Mouse (Mus musculus) CD4-positive, CD25-positive, alpha-beta regulatory T cell, adult 4 months (primary cell): ENCODE data around the gene Psme2. TPM values are rescaled to one million over a fixed set of nuclear protein-coding genes. Genes with fewer than 3 reads are reported as not detected.

Source experiments
- ATAC-seq: one replicate; pipeline ENCODE4 v1.8.0; 2017
- polyA plus RNA-seq, 2 experiments: library from polyadenylated mRNA; unstranded; fragments of 100-300 nt; shearing (Covaris generic); gene quantifications; one replicate each; pipeline ENCODE4 v1.2.1; 2017

The Psme2 gene
- polyA plus RNA-seq, 2 experiments from 2014 or later: 853 to 877 TPM

DNA sequence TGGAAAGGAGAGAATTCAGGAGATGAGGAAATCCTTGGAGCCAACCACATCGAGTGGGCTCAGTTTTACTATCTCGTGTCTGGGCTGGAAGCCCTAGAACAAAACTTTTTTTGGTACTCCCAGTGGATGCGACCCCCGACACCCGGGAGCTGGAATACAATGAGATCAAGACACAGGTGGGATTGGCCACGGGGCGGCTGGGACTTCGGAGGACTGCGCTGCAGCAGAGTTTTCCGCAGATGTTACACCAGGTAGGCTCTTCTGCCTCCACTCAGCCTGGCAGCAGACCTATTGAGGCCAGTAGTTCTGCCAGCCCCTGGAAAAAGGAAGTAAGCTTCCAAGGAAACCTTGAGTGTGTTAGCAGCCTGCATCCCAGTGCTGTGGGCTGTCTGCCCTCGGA is 27.7 kb downstream of the Psme2 start:
- ATAC-seq: no peak

DNA sequence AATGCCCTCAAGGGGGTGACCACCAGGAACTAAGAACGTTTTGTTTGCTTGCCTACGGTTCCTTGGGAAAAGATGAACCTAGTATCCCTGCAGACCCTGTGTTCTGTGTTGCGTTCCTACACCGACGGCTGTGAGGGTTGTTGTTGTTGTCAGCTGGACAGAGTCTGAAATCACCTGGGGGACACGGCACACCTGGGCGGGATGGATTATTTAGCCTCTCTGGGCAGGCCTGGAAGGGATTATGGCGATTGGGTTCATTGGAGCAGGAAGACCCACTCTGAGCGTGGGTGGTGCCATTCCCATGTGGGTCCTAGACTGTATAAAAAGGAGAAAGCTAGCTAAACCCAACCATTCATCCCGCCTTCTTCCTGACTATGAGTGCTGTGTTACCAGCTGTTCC is 29.1 kb downstream of the Psme2 start:
- ATAC-seq: no peak

DNA sequence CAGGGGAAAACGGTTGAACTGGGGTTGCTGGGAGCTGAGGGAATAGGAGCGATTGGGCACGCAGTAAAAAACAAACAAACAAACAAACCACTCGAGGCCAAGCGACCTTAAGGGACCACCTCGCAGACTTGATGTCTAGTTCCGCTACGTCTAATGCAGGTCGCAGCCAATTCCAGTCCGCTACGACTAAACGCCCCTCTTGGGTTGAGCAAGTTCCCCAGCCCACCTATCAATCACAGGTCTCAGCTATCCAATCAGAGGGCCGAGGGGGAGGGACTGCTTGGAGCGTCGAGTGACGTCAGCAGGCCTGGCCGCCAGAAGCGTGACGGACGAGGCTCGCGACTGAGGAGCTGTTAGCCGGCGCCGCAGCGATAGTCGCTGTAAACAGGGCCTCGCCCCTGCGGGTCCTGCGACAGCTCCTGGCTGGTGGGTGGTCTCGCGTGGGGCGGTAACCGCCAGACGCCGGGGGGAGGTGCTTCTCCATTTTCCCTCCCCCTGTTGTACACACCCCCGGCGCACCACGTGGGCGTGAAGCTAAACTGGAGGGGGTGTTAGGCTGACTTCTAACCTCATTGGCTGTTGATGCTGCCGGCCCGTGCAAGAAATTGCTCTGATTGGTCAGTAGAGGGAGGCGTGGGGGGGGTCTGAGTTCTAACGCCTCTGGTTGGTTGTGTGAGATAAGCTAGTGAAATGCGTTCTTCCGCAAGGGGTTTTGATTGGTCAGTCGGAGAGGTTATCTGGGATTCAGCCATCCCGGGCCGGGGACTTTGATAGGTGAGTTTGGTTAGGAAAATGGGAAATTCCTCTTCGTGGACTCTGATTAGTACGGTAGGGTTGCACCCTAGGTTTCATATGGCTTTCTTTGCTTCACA is 30.5 kb downstream of the Psme2 start, which contains the start of gene A730061H03Rik:
Gene A730061H03Rik, minus strand, starts transcription at position 205 of the 872 bp plus-strand sequence.
- peak; percentile 86 for ATAC-seq

DNA sequence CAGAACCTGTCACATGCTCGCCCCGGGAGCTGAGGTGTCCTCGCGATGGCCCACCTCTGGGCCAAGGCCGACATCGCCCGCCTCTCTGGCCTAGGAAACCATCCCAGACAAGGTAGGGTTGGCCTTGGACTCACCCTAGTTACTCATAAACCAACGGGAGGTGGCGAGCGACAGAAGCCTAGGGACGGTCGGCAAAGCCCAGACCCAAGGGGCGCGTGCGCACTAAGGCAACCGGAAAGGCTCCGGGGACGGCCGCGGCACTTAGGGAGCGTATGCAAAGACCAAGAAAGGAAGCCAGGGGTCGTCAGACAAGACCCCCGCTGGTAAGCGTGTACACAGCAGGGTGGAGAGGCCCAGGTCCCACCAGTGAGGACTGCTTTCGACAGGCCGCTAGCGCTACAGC is 31.1 kb downstream of the Psme2 start, which contains the start of gene Dcaf11:
Gene Dcaf11, plus strand, starts transcription at position 208 of the 403 bp plus-strand sequence.
- peak; percentile 37 for ATAC-seq

DNA sequence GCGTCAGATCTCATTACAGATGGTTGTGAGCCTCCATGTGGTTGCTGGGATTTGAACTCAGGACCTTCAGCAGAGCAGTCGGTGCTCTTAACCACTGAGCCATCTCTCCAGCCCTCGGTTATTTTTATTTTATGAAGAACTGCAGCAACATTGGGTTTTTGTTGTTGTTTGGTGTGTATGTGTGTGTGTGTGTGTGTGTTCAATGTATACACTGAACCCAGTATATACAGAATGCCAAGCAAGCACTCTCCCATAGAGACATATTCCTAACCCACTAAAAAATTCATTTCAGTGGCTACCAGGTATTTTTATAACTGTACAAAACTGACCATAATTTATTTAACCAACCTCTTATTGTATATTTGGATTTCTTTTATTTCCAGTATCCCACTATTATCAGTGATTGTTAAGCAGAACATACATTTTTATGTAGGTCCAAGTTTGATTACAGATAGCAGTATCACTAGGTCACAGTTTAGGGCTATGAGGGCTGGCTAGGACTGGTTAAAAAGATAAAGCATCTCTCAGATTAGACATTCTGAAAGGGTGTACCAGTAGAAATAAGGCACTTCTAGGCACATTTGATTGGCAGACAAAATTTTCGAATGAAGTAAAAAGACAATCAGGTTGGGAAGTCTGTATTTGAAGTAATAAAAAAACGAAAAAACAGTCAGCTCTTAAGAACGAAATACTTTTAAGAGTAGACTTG is 32.0 kb downstream of the Psme2 start:
- no peak for ATAC-seq

DNA sequence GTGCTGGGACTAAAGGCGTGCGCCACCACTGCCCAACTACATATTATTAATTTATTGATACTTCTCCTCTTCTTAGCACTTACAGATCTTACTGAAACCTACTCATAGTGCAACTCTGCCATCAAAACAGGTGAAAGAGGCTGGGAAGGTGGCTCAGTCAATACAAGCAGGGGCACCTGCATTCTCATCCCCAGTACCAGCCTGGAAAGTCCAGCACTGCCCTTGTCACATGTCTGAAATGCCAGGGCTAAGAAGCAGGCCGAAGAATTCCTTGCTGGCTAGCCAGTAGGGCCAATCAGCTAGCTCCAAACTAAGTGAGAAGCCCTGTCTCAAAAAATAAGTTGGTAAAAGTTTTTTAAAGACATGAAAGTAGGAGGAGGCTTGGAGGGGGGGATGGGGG is 33.3 kb downstream of the Psme2 start:
- no peak for ATAC-seq

DNA sequence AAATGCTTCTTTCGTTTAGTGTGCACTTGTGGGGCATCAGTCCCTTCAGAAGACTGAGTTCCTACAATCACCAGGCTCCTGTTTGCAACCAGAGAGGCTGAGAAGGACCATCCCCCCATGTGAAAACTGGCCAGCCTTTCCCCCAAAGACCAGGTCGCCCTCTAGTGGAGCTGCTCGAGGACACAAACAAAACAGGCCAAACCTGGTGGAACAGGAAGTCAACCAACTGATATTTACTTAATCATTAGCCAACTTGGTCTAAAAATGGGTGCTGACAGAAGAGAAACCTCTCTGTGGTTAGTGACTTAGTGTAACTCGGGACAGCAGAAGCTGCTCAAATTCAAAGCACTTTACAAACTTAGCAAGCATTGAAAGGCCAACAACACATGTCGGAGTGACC is 33.9 kb downstream of the Psme2 start:
- peak; percentile 10 for ATAC-seq

DNA sequence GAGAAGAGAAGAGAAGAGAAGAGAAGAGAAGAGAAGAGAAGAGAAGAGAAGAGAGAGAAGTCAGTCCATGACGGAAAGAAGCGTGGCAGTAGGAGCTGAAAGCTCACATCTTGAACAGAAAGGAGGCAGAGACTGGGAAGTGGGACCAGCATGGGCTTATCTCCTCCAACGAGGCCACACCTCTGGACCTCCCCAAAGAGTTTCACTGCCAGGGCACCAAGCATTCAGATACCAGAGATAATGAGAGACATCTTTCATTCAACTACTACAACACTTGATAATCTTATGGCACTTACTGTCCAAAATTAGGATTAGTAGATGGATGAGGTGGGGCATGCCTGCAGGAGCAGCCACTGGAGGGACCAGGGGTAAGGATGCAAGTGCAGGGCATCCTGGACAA is 35.1 kb downstream of the Psme2 start:
- no peak for ATAC-seq

DNA sequence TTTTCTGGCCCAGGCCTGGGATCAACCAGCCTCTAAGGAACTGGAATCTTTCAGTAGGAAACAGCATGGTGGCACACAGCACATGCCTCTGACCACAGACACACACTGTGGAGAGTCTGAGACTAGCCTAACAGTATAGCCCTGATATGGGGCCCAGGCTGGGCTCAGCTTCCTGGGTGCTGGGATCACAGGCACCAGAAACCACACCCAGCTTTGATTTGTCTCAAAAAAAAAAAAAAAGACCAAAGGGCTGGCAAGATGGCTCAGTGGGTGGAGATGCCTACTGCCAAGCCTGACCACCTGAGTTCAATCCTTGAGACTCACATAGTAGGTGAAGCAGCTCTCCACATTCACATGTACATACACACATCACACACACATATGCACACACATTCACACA is 36.3 kb downstream of the Psme2 start:
- ATAC-seq: no peak

DNA sequence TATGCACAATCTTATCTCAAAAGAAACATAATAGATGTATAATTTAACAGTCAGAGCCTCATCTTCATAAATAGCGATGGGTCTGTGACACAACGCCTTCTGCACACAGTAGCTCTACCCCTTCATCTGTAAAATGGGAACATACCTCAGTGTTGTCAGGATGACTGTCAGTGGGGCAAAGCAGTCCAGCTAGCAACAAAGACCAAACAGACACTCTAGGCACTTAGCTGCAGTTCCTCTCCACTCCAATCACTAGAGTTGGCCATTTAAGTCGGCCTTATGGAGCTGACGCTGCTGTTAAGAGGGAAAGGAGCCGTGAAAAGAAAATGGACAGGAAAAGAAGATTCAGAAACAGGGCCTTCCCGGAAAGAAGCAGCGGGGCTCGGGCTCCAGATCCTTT is 39.1 kb downstream of the Psme2 start:
- ATAC-seq: no peak

DNA sequence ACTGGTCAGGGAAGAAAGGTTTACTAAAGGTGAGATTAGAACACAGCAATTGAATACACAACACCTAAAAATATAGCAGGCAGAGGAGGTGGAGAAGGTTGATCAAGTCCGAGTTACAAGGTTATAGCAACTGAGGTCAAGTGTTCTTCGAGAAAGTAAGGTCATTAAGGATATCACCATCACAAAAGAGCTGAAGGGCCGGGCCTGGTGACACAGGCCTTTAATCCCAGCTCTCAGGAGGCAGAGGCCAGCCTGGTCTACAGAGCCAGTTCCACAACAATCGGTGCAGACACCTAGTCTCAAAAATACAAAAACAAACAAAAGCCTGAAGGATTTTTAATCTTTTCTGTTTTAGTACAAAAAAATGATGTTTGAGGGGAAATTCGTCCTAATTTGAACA is 39.6 kb downstream of the Psme2 start:
- no peak for ATAC-seq

DNA sequence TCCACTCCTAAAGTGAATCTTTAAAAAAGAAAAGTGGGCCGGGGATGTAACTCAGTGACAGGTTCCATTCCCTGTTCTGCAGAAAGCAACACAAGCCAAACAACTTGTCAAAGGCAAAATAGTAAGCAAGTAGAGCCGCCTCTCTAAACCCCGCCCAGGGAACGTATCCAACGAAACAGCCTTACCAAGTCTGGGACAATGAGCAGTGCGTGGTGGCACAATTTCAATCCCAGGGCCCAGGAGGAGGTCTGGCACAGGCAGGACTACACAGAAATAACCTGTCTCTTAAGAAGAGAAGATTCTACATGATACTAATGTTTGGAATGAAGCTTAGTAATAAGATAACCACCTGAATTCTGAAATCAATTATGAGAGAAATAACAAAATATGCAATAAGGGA is 40.7 kb downstream of the Psme2 start:
- ATAC-seq: no peak

DNA sequence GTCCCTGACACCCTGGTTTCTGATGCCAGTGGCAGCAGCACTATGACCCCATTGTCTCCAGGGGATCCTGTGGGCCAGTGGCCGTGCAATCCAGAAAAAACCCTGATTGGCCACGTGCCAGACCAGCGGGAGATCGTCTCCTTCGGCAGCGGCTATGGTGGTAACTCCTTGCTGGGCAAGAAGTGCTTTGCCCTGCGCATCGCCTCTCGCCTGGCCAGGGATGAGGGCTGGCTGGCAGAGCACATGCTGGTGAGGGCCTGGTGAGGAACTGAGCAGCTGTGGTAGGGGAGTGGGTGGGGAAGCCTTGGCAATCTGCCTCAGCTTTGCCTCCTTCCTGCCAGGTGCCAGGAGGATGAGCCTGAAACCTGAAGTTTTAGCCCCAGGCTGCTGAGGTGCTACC is 46.6 kb downstream of the Psme2 start:
- no peak for ATAC-seq

DNA sequence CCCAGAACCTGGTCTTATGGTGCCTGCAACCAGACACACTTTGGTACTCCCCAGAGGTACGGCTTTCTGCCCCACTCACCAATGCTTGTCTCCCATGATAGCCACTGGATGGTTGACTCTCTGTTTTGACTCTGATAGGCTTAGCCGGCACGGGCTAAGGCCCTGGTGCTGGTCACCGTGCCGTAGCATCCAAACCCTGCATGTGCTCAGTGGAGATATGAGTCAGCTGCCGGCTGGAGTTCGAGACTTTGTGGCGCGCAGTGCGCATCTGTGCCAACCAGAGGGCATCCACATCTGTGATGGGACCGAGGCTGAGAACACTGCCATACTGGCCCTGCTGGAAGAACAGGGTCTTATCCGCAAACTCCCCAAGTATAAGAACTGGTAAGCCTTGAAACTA is 48.6 kb downstream of the Psme2 start:
- no peak for ATAC-seq

DNA sequence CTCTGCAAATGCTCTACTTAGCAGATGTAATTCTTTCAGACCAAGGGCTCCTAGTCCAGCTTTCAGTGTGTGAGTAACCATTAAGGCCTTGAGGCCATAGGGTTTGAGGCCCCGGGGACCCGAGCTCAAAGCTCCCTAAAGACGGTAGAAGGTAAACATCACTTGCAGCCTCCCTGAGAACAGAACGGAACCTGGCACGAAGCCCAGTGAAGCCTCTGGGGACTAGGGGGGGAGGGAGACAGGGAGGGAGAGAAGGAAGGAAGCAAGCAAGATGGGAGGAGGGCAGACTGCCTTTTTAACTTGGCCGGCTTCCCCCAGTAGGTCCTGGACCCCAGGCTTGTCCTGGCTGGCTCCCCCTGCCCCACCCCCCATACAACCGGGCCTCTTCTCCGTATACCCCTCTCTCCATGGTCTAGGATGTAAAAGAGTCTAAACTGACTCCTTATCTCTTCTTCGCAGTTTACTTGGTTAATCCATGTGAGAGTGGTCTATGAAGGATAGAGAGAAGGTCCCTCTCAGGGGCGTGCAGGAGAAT is 50.1 kb downstream of the Psme2 start:
- peak; percentile 48 for ATAC-seq

DNA sequence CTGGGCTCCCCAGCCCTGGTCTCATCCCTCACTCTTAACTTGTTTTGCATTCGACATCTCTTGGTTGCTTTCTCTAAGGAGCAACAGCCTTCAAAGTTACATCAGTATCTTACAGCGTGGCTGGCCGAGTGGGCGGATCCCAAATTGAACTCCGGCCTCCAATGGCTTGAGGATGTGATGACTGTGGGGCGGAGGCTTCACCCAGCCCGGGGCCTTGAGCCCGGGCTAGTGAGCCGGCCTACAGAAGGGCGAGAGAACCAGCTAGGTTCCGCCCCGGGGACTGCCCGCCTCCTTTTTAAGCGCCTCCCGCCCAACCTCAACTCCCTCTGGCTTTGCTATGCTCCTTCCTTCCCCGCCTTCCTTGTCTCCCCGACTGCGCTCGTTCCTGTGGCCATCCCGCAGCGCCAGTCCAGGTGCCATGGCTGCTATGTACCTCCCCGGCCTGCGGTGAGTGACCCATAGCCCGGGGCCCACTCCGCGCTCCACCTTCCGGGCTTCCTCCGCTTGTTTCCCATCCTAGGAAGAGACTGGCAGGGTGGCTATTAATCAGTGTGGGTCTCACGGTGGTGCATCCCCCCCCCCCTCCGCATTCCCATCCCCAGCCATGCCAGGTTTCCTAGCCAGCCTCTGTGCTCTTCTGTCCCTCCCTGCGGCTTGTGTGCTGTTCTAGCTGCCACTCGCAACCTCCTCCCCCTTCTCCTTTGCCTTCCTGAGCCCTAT is 50.7 kb downstream of the Psme2 start, which contains the start of gene Pck2:
Gene Pck2, plus strand, starts transcription at position 200 of the 720 bp plus-strand sequence.
- ATAC-seq: peak; percentile 83

Other genes with a start within 250 kb of the Psme2 start
- gene Dhrs4, start 112.4 kb downstream of the Psme2 start, polyA plus RNA-seq: 10 to 100 TPM; 41.9 to 49.5 TPM
- gene Carmil3, start 100.5 kb downstream of the Psme2 start, polyA plus RNA-seq: not detected
- not detected for gene Cpne6, start 80.7 kb downstream of the Psme2 start, polyA plus RNA-seq
- gene Nrl, start 66.1 kb downstream of the Psme2 start, polyA plus RNA-seq: under 1 TPM in 1 of 2 experiments, not detected in 1; 0.07 TPM
- 10 to 100 TPM; 37.3 to 57.7 TPM for gene Pck2, start 50.8 kb downstream of the Psme2 start, polyA plus RNA-seq
- 100 to 1,000 TPM; 103 to 125 TPM for gene Dcaf11, start 31.1 kb downstream of the Psme2 start, polyA plus RNA-seq
- gene A730061H03Rik, start 30.7 kb downstream of the Psme2 start, polyA plus RNA-seq: 1 to 10 TPM; 3.3 to 7.1 TPM
- gene Fitm1, start 15.5 kb downstream of the Psme2 start, polyA plus RNA-seq: not detected
- 100 to 1,000 TPM; 664 to 711 TPM for gene Psme1, start 13.0 kb downstream of the Psme2 start, polyA plus RNA-seq
- gene Emc9, start 5.8 kb downstream of the Psme2 start, polyA plus RNA-seq: 10 to 100 TPM; 20.9 to 22.9 TPM
- gene Rnf31, start 595 bp upstream of the Psme2 start, polyA plus RNA-seq: 10 to 100 TPM; 35.5 to 47.2 TPM
- 100 to 1,000 TPM; 168 to 222 TPM for gene Irf9, start 12.5 kb upstream of the Psme2 start, polyA plus RNA-seq
- gene Rec8, start 26.9 kb upstream of the Psme2 start, polyA plus RNA-seq: 10 to 100 TPM; 14.5 to 22.1 TPM
- gene Ipo4, start 44.8 kb upstream of the Psme2 start, polyA plus RNA-seq: 10 to 100 TPM; 33.4 to 42.0 TPM
- under 1 TPM in 1 of 2 experiments, not detected in 1; 0.98 TPM for gene Gm49378, start 46.8 kb upstream of the Psme2 start, polyA plus RNA-seq
- 10 to 100 TPM; 39.7 to 46.7 TPM for gene Tm9sf1, start 52.7 kb upstream of the Psme2 start, polyA plus RNA-seq
- gene Tssk4, start 59.1 kb upstream of the Psme2 start, polyA plus RNA-seq: 1 to 10 TPM in 1 of 2 experiments, under 1 TPM in 1; 0.69 to 1.3 TPM
- gene Mdp1, start 69.4 kb upstream of the Psme2 start, polyA plus RNA-seq: 100 to 1,000 TPM in 1 of 2 experiments, 10 to 100 TPM in 1; 92.4 to 106 TPM
- 10 to 100 TPM; 29.8 to 34.1 TPM for gene Gmpr2, start 80.8 kb upstream of the Psme2 start, polyA plus RNA-seq
- 100 to 1,000 TPM; 338 to 343 TPM for gene Nedd8, start 81.0 kb upstream of the Psme2 start, polyA plus RNA-seq
- gene Tinf2, start 90.7 kb upstream of the Psme2 start, polyA plus RNA-seq: 10 to 100 TPM; 26.4 to 29.2 TPM
- gene Tgm1, start 122.8 kb upstream of the Psme2 start, polyA plus RNA-seq: not detected
- 10 to 100 TPM; 70.5 to 94.7 TPM for gene Rabggta, start 131.2 kb upstream of the Psme2 start, polyA plus RNA-seq
- gene Dhrs1, start 154.6 kb upstream of the Psme2 start, polyA plus RNA-seq: 10 to 100 TPM; 40.8 to 46.5 TPM
- 1 to 10 TPM; 3.6 to 5.8 TPM for gene Nop9, start 154.6 kb upstream of the Psme2 start, polyA plus RNA-seq
- not detected for gene Cideb, start 167.3 kb upstream of the Psme2 start, polyA plus RNA-seq
- under 1 TPM in 1 of 2 experiments, not detected in 1; 0.08 TPM for gene Ltb4r2, start 170.3 kb upstream of the Psme2 start, polyA plus RNA-seq
- gene Ltb4r1, start 174.8 kb upstream of the Psme2 start, polyA plus RNA-seq: 1 to 10 TPM; 4.1 to 4.5 TPM
- 1 to 10 TPM in 1 of 2 experiments, not detected in 1; 1.0 TPM for gene Adcy4, start 193.0 kb upstream of the Psme2 start, polyA plus RNA-seq
- 10 to 100 TPM; 80.3 to 81.9 TPM for gene Ripk3, start 197.8 kb upstream of the Psme2 start, polyA plus RNA-seq
- not detected for gene Nfatc4, start 232.0 kb upstream of the Psme2 start, polyA plus RNA-seq